Mouse (Mus musculus) lung, embryonic 14.5 days (tissue): ENCODE data around the gene Ccdc183. TPM values are rescaled to one million over a fixed set of nuclear protein-coding genes. Genes with fewer than 3 reads are reported as not detected.

ENCODE experiments used
- ATAC-seq: fragments of 200-750 bp; cut with Nextera tagmentation; 2 replicates; pipeline ENCODE4 v1.8.0; 2017; ENCODE audit warnings: mild to moderate bottlenecking, moderate TSS enrichment, moderate library complexity; ENCODE audit not compliant: insufficient read depth
- DNase-seq: peaks from one replicate; pipeline ENCODE4 v3.0.0-alpha.2; 2015
- H3K27ac ChIP-seq: fragments of 300-500 bp; sonication (generic); 2 replicates; pipeline ENCODE4 v1.5.1; 2014; ENCODE audit warnings: low read depth, mild to moderate bottlenecking, moderate library complexity
- H3K27me3 ChIP-seq: fragments of 300-500 bp; sonication (generic); 2 replicates; pipeline ENCODE4 v1.6.1; 2014; ENCODE audit warnings: low read length, control low read depth; ENCODE audit not compliant: insufficient read depth
- H3K36me3 ChIP-seq: fragments of 300-500 bp; sonication (generic); 2 replicates; pipeline ENCODE4 v1.6.1; 2014; ENCODE audit warnings: control low read depth; ENCODE audit not compliant: insufficient read depth
- H3K4me1 ChIP-seq: fragments of 300-500 bp; sonication (generic); 2 replicates; pipeline ENCODE4 v1.6.1; 2014; ENCODE audit warnings: antibody characterized with exemption, control low read depth; ENCODE audit not compliant: insufficient read depth
- H3K4me2 ChIP-seq: fragments of 300-500 bp; sonication (generic); 2 replicates; pipeline ENCODE4 v1.6.1; 2014; ENCODE audit warnings: mild to moderate bottlenecking
- H3K4me3 ChIP-seq: fragments of 300-500 bp; sonication (generic); 2 replicates; pipeline ENCODE4 v1.5.1; 2014; ENCODE audit warnings: low read depth, low read length
- H3K9ac ChIP-seq: fragments of 300-500 bp; sonication (generic); 2 replicates; pipeline ENCODE4 v1.6.1; 2014
- H3K9me3 ChIP-seq: fragments of 300-500 bp; sonication (generic); 2 replicates; pipeline ENCODE4 v1.6.1; 2016; ENCODE audit warnings: low read depth, low read length, control low read depth
- CTCF ChIP-seq: IDR thresholded peaks from 2 replicates; pipeline ENCODE4 v1.5.1; 2016; ENCODE audit warnings: antibody characterized with exemption, low read depth
- WGBS: fragments of 180-500 bp; shearing (Covaris S2); extraction: QIAGEN DNeasy Blood & Tissue Kit; methylation state at CpG from one replicate; pipeline ENCODE4 v1.1.7; 2014; 5-methylcytosine and 5-hydroxymethylcytosine counted together
- polyA plus RNA-seq: library from polyadenylated mRNA; unstranded; fragments of >200 nt; fragmentation: Nextera tagmentation; extraction: Ambion mirVana; gene quantifications from 2 replicates; pipeline ENCODE4 v1.2.1, GENCODE M21; 2014

The Ccdc183 gene
- polyA plus RNA-seq, 1 experiment from 2014 or later = 0.28 TPM

GRCm38 (mm10) chr2:25582466-25583119, 34.9 kb downstream of the Ccdc183 start:
- DNase-seq (peak; percentile 62), ATAC-seq (no peak)
- no peak overlapping the region for H3K9ac ChIP-seq
- peaks cover 38% of the 10 kb centered on the region for H3K27me3 ChIP-seq
- peaks cover 46% of the 10 kb centered on the region for H3K36me3 ChIP-seq
- no peak overlapping the region for H3K27ac ChIP-seq
- TF ChIP-seq CTCF = no peak
- no peak overlapping the region for H3K4me2 ChIP-seq
- peaks cover 3% of the 10 kb centered on the region; the same call in 1 of the 2 replicates for H3K4me1 ChIP-seq
- no peaks in the 10 kb centered on the region for H3K9me3 ChIP-seq
- H3K4me3 ChIP-seq = no peak overlapping the region
- WGBS = 44% methylated on average over 12 of the region's 12 CpGs

GRCm38 (mm10) chr2:25581901-25582301, 35.6 kb downstream of the Ccdc183 start:
- no peak overlapping the region for H3K27ac ChIP-seq
- H3K9me3 ChIP-seq = no peaks in the 10 kb centered on the region
- no peak for TF ChIP-seq CTCF
- peak overlapping the region; percentile 29; the same call in 1 of the 2 replicates for H3K4me3 ChIP-seq
- H3K36me3 ChIP-seq = peaks cover 39% of the 10 kb centered on the region
- H3K4me2 ChIP-seq = peak overlapping the region; percentile 68; the same call in 1 of the 2 replicates
- peak; percentile 14; the same call in 1 of the 2 replicates for ATAC-seq
- peaks cover 3% of the 10 kb centered on the region; the same call in 1 of the 2 replicates for H3K4me1 ChIP-seq
- WGBS = 29% methylated on average over 6 of the region's 6 CpGs
- peaks cover 45% of the 10 kb centered on the region for H3K27me3 ChIP-seq
- no peak for DNase-seq
- no peak overlapping the region for H3K9ac ChIP-seq

GRCm38 (mm10) chr2:25581294-25581864, 36.1 kb downstream of the Ccdc183 start, which contains the start of gene Ajm1:
Gene Ajm1 (minus strand): TSS chr2:25581757.
- peaks cover 51% of the 10 kb centered on the region for H3K27me3 ChIP-seq
- no peak within 1 kb of the TSS for H3K27ac ChIP-seq
- WGBS = 5% methylated on average over 19 of the region's 19 CpGs
- H3K9me3 ChIP-seq = no peaks in the 10 kb centered on the region
- peak within 1 kb of the TSS; percentile 26; the same call in 1 of the 2 replicates for H3K9ac ChIP-seq
- H3K36me3 ChIP-seq = peaks cover 34% of the 10 kb centered on the region
- ATAC-seq = peak; percentile 70
- peaks cover 3% of the 10 kb centered on the region; the same call in 1 of the 2 replicates for H3K4me1 ChIP-seq
- DNase-seq = peak; percentile 85
- H3K4me3 ChIP-seq = peak within 1 kb of the TSS; percentile 29
- peak within 1 kb of the TSS; percentile 68 for H3K4me2 ChIP-seq
- peak; percentile 93 for TF ChIP-seq CTCF

- peaks cover 7% of the 10 kb centered on the region for H3K4me1 ChIP-seq
Measured at GRCm38 (mm10) chr2:25580621-25581101, 36.8 kb downstream of the Ccdc183 start.

GRCm38 (mm10) chr2:25579737-25580460, 37.6 kb downstream of the Ccdc183 start:
- Histone ChIP-seq H3K27me3 (peaks cover 58% of the 10 kb centered on the region), H3K4me3 (peak overlapping the region; percentile 28), H3K27ac (no peak overlapping the region), H3K9me3 (no peaks in the 10 kb centered on the region), H3K36me3 (peaks cover 21% of the 10 kb centered on the region), H3K4me2 (peak overlapping the region; percentile 45), H3K9ac (no peak overlapping the region), H3K4me1 (peaks cover 10% of the 10 kb centered on the region)
- DNase-seq = peak; percentile 73
- TF ChIP-seq CTCF = peak; percentile 65
- ATAC-seq = no peak
- WGBS = 7% methylated on average over 27 of the region's 27 CpGs

More at GRCm38 (mm10) chr2:25580621-25581101, 36.8 kb downstream of the Ccdc183 start:
- 37% methylated on average over 6 of the region's 6 CpGs for WGBS
- no peaks in the 10 kb centered on the region for H3K9me3 ChIP-seq
- TF ChIP-seq CTCF = no peak
- no peak overlapping the region for H3K4me3 ChIP-seq
- H3K9ac ChIP-seq = no peak overlapping the region
- peaks cover 29% of the 10 kb centered on the region for H3K36me3 ChIP-seq
- H3K27me3 ChIP-seq = peaks cover 58% of the 10 kb centered on the region
- DNase-seq = no peak
- ATAC-seq = no peak
- H3K27ac ChIP-seq = no peak overlapping the region
- H3K4me2 ChIP-seq = no peak overlapping the region

GRCm38 (mm10) chr2:25578796-25579736, 38.4 kb downstream of the Ccdc183 start:
- H3K9ac ChIP-seq = no peak overlapping the region; the same call in 1 of the 2 replicates
- no peak for TF ChIP-seq CTCF
- DNase-seq (no peak), ATAC-seq (no peak)
- peak overlapping the region; percentile 51 for H3K4me2 ChIP-seq
- peaks cover 14% of the 10 kb centered on the region for H3K36me3 ChIP-seq
- H3K4me1 ChIP-seq = peaks cover 12% of the 10 kb centered on the region
- peak overlapping the region; percentile 28 for H3K4me3 ChIP-seq
- H3K9me3 ChIP-seq = no peaks in the 10 kb centered on the region
- peaks cover 58% of the 10 kb centered on the region for H3K27me3 ChIP-seq
- 5% methylated on average over 75 of the region's 77 CpGs for WGBS
- no peak overlapping the region for H3K27ac ChIP-seq
